Mouse (Mus musculus): ENCODE measurements around the gene Grrp1. TPM values are rescaled to one million over a fixed set of nuclear protein-coding genes. Genes with fewer than 3 reads are reported as not detected.
A peak's percentile ranks its signal among the peaks of the same experiment; 100 is the strongest.

Gene Grrp1
- polyA plus RNA-seq, 1 experiment from 2014 or later, result 6.7 TPM

DNA sequence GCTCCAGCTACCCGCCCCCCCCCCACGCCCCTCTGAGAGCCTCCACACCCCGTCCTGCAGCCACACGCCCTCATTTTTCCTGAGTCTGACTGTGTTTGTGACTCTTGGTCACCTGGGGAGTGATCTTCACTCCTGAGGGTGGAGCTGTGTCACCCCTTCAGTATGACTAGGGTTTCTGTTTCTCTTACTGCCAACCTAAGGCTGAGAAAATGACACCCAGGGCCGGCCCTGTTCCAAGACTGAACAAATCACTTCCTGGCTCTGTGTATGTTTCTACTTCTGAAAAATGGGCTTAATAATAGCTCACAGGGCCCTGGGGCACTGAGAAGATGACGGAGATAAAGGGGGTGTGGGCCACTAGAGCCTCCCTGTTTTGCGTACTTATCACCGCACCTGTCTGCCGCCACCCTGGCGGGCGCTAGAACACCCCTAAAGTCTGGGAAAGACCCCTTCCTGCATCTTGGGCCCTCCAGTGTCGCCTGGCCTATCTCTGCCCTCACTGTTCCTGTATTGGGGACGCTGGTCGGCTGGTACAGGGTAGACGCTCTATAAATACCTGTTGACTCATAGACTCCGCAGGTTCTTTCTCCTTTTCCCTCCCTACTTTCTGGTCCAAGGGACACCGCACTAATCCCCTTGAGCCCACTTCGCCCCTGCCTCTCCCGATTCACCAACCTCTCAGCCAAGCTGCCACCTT lies 16.2 kb downstream of the Grrp1 start:
- WGBS, result 14% methylated on average over 19 of the region's 19 CpGs
- H3K27me3 ChIP-seq, result peaks cover 14% of the 10 kb centered on the region
- H3K4me2 ChIP-seq (replicated peaks), result peak overlapping the region; percentile 53
- H3K9ac ChIP-seq, result 0 out of 2 replicates have a peak overlapping the region, but pooled peaks have one; percentile 13
- no peaks in the 10 kb centered on the region for H3K36me3 ChIP-seq
- no peak for ATAC-seq (ENCODE audit: insufficient number of reproducible peaks, low FRiP score, low TSS enrichment, low read depth)
- H3K4me3 ChIP-seq (replicated peaks), result peak overlapping the region; percentile 38
- peaks cover 14% of the 10 kb centered on the region for H3K4me1 ChIP-seq
- no peaks in the 10 kb centered on the region for H3K9me3 ChIP-seq (replicated peaks)
- peak overlapping the region; percentile 29; the same call in 1 of the 2 replicates for H3K27ac ChIP-seq (replicated peaks)

GRCm38 (mm10) chr4:134234876-134235275 lies 19.0 kb downstream of the Grrp1 start:
- no peak overlapping the region for H3K9ac ChIP-seq
- H3K27ac ChIP-seq (replicated peaks), result no peak overlapping the region
- H3K9me3 ChIP-seq (replicated peaks), result no peaks in the 10 kb centered on the region
- H3K4me3 ChIP-seq (replicated peaks), result no peak overlapping the region
- H3K27me3 ChIP-seq, result peaks cover 14% of the 10 kb centered on the region
- WGBS, result 74% methylated on average over 5 of the region's 5 CpGs
- peaks cover 14% of the 10 kb centered on the region for H3K4me1 ChIP-seq
- no peaks in the 10 kb centered on the region for H3K36me3 ChIP-seq
- no peak for ATAC-seq (ENCODE audit: insufficient number of reproducible peaks, low FRiP score, low TSS enrichment, low read depth)
- H3K4me2 ChIP-seq (replicated peaks), result no peak overlapping the region

- 32% methylated on average over 8 of the region's 8 CpGs for WGBS
- no peak for ATAC-seq (ENCODE audit: insufficient number of reproducible peaks, low FRiP score, low TSS enrichment, low read depth)
- Histone ChIP-seq H3K27me3 (no peaks in the 10 kb centered on the region), H3K4me3 (replicated peaks) (no peak overlapping the region), H3K36me3 (no peaks in the 10 kb centered on the region), H3K4me1 (no peaks in the 10 kb centered on the region), H3K9me3 (replicated peaks) (no peaks in the 10 kb centered on the region), H3K9ac (no peak overlapping the region), H3K4me2 (replicated peaks) (no peak overlapping the region), H3K27ac (replicated peaks) (no peak overlapping the region)
These were observed 23.5 kb downstream of the Grrp1 start for GRCm38 (mm10) chr4:134230431-134230830.

DNA sequence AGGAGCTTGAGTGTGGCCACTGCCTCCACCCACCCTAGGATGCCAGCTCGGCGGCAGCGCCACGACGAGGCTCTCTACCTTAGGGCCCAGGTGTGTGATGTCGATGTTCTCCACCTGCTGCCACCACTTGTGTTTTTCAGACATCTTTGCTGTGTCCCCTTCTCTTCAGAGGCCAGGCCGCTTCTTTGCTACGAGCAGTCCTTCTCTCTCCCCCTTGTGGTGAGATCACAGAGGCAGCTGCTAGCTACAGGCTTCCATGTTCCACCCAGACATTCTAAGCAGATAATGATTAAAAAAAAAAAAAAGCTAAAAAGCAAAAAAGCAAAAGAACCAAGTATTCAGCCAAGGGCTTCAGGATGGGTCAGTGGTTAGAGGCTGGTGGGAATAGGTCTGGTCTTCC lies 26.7 kb downstream of the Grrp1 start, which contains the start of gene Catsper4:
Catsper4 (minus strand) TSS at position 190 of the 400 bp plus-strand sequence.
- WGBS, result 69% methylated on average over 8 of the region's 8 CpGs

GRCm38 (mm10) chr4:134222793-134223600 lies 30.9 kb downstream of the Grrp1 start:
- H3K4me2 ChIP-seq (replicated peaks), result no peak overlapping the region
- no peaks in the 10 kb centered on the region for H3K4me1 ChIP-seq
- WGBS, result 56% methylated on average over 11 of the region's 11 CpGs
- no peaks in the 10 kb centered on the region for H3K9me3 ChIP-seq (replicated peaks)
- no peak overlapping the region for H3K4me3 ChIP-seq (replicated peaks)
- no peak overlapping the region for H3K9ac ChIP-seq
- H3K27me3 ChIP-seq, result no peaks in the 10 kb centered on the region
- no peaks in the 10 kb centered on the region for H3K36me3 ChIP-seq
- no peak overlapping the region for H3K27ac ChIP-seq (replicated peaks)
- no peak for ATAC-seq (ENCODE audit: insufficient number of reproducible peaks, low FRiP score, low TSS enrichment, low read depth)

More for the DNA sequence above, 26.7 kb downstream of the Grrp1 start, which contains the start of gene Catsper4:
- no peak within 1 kb of the TSS for H3K4me2 ChIP-seq (replicated peaks)
- ATAC-seq (ENCODE audit: insufficient number of reproducible peaks, low FRiP score, low TSS enrichment, low read depth), result no peak
- H3K36me3 ChIP-seq, result no peaks in the 10 kb centered on the region
- no peak within 1 kb of the TSS for H3K4me3 ChIP-seq (replicated peaks)
- H3K27me3 ChIP-seq, result no peaks in the 10 kb centered on the region
- no peak within 1 kb of the TSS for H3K27ac ChIP-seq (replicated peaks)
- no peaks in the 10 kb centered on the region for H3K9me3 ChIP-seq (replicated peaks)
- H3K4me1 ChIP-seq, result no peaks in the 10 kb centered on the region
- no peak within 1 kb of the TSS for H3K9ac ChIP-seq

DNA sequence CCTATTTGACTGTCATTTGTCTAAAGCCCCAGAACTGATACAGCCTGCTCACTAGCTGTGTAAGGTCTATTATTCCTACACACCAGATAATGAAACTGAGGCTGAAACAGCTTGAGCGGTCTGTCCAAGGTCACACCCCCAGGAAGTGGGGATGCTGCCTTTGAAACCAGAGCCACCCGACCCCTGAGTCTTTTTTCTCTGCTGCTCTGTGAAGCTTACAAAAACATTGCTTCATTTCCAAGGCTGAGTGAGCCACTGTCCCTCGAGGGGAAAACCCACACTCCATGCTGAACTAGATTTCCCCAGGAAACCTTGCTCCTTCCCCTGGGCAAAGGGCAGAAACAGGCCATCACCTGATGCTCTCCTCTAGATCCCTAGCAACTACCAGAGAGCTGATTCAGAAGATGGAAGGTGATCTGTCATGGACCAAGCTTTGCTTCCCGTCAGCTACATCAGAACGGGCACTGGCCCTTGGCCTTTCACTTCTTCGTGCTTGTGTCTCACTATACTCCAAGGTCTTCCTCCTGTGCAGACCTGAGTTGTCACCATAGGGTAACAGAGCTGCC lies 47.3 kb downstream of the Grrp1 start:
- no peak overlapping the region for H3K9ac ChIP-seq
- no peaks in the 10 kb centered on the region for H3K4me1 ChIP-seq
- H3K4me3 ChIP-seq (replicated peaks), result no peak overlapping the region
- no peak overlapping the region for H3K4me2 ChIP-seq (replicated peaks)
- H3K9me3 ChIP-seq (replicated peaks), result no peaks in the 10 kb centered on the region
- H3K36me3 ChIP-seq, result no peaks in the 10 kb centered on the region
- ATAC-seq (ENCODE audit: insufficient number of reproducible peaks, low FRiP score, low TSS enrichment, low read depth), result no peak
- 41% methylated on average over 6 of the region's 6 CpGs for WGBS
- H3K27me3 ChIP-seq, result peaks cover 3% of the 10 kb centered on the region; the same call in 1 of the 2 replicates
- H3K27ac ChIP-seq (replicated peaks), result no peak overlapping the region

GRCm38 (mm10) chr4:134203340-134203896 lies 50.5 kb downstream of the Grrp1 start:
- ATAC-seq (ENCODE audit: insufficient number of reproducible peaks, low FRiP score, low TSS enrichment, low read depth), result no peak
- no peak overlapping the region for H3K9ac ChIP-seq
- no peak overlapping the region for H3K4me2 ChIP-seq (replicated peaks)
- no peaks in the 10 kb centered on the region for H3K9me3 ChIP-seq (replicated peaks)
- H3K4me1 ChIP-seq, result no peaks in the 10 kb centered on the region
- no peaks in the 10 kb centered on the region for H3K27me3 ChIP-seq
- H3K27ac ChIP-seq (replicated peaks), result no peak overlapping the region
- H3K36me3 ChIP-seq, result no peaks in the 10 kb centered on the region
- no peak overlapping the region for H3K4me3 ChIP-seq (replicated peaks)
- WGBS, result 72% methylated on average over 17 of the region's 17 CpGs

- 95% methylated on average over 4 of the region's 4 CpGs for WGBS
These were observed 51.0 kb downstream of the Grrp1 start, which contains the start of gene Gm7534 for GRCm38 (mm10) chr4:134202904-134203303. Gene Gm7534, minus strand, starts transcription at chr4:134203004.

More at GRCm38 (mm10) chr4:134202904-134203303, 51.0 kb downstream of the Grrp1 start, which contains the start of gene Gm7534:
- H3K4me3 ChIP-seq (replicated peaks), result no peak within 1 kb of the TSS
- no peaks in the 10 kb centered on the region for H3K9me3 ChIP-seq (replicated peaks)
- no peaks in the 10 kb centered on the region for H3K27me3 ChIP-seq
- H3K4me2 ChIP-seq (replicated peaks), result no peak within 1 kb of the TSS
- no peaks in the 10 kb centered on the region for H3K36me3 ChIP-seq
- no peaks in the 10 kb centered on the region for H3K4me1 ChIP-seq
- no peak within 1 kb of the TSS for H3K27ac ChIP-seq (replicated peaks)
- H3K9ac ChIP-seq, result no peak within 1 kb of the TSS
- ATAC-seq (ENCODE audit: insufficient number of reproducible peaks, low FRiP score, low TSS enrichment, low read depth), result no peak

Other genes starting within 250 kb of the Grrp1 start
- not detected in 2 replicates for gene Lin28a, start 235.3 kb downstream of the Grrp1 start, polyA plus RNA-seq (2015; fragmentation: Nextera tagmentation; extraction: Ambion mirVana)
- gene Zfp683, start 200.3 kb downstream of the Grrp1 start, polyA plus RNA-seq (2015; fragmentation: Nextera tagmentation; extraction: Ambion mirVana), result not detected in 2 replicates
- gene Crybg2, start 193.3 kb downstream of the Grrp1 start, polyA plus RNA-seq (2015; fragmentation: Nextera tagmentation; extraction: Ambion mirVana), result 12.4 and 16.7 TPM in 2 replicates
- 17.1 and 17.9 TPM in 2 replicates for gene Cd52, start 159.0 kb downstream of the Grrp1 start, polyA plus RNA-seq (2015; fragmentation: Nextera tagmentation; extraction: Ambion mirVana)
- gene Ubxn11, start 151.5 kb downstream of the Grrp1 start, polyA plus RNA-seq (2015; fragmentation: Nextera tagmentation; extraction: Ambion mirVana), result 16.9 and 23.7 TPM in 2 replicates
- 470 and 490 TPM in 2 replicates for gene Sh3bgrl3, start 125.3 kb downstream of the Grrp1 start, polyA plus RNA-seq (2015; fragmentation: Nextera tagmentation; extraction: Ambion mirVana)
- 37.4 and 41.8 TPM in 2 replicates for gene Cep85, start 67.0 kb downstream of the Grrp1 start, polyA plus RNA-seq (2015; fragmentation: Nextera tagmentation; extraction: Ambion mirVana)
- 0.07 and 0.20 TPM in 2 replicates for gene Gm7534, start 51.1 kb downstream of the Grrp1 start, polyA plus RNA-seq (2015; fragmentation: Nextera tagmentation; extraction: Ambion mirVana)
- gene Catsper4, start 26.7 kb downstream of the Grrp1 start, polyA plus RNA-seq (2015; fragmentation: Nextera tagmentation; extraction: Ambion mirVana), result 0.19 TPM in 1 of 2 replicates, not detected in the other
- gene Cnksr1, start 15.7 kb downstream of the Grrp1 start, polyA plus RNA-seq (2015; fragmentation: Nextera tagmentation; extraction: Ambion mirVana), result 6.1 and 6.7 TPM in 2 replicates
- 0.30 and 0.33 TPM in 2 replicates for gene E130218I03Rik, start 10.4 kb downstream of the Grrp1 start, polyA plus RNA-seq (2015; fragmentation: Nextera tagmentation; extraction: Ambion mirVana)
- 16.8 and 17.2 TPM in 2 replicates for gene Zfp593, start 8.5 kb downstream of the Grrp1 start, polyA plus RNA-seq (2015; fragmentation: Nextera tagmentation; extraction: Ambion mirVana)
- gene Gm30191, start 7.2 kb downstream of the Grrp1 start, polyA plus RNA-seq (2015; fragmentation: Nextera tagmentation; extraction: Ambion mirVana), result not detected in 2 replicates
- gene Pdik1l, start 33.8 kb upstream of the Grrp1 start, polyA plus RNA-seq (2015; fragmentation: Nextera tagmentation; extraction: Ambion mirVana), result 17.6 and 19.5 TPM in 2 replicates
- gene Trim63, start 61.0 kb upstream of the Grrp1 start, polyA plus RNA-seq (2015; fragmentation: Nextera tagmentation; extraction: Ambion mirVana), result 6.3 and 9.4 TPM in 2 replicates
- 1.6 and 2.3 TPM in 2 replicates for gene Slc30a2, start 89.1 kb upstream of the Grrp1 start, polyA plus RNA-seq (2015; fragmentation: Nextera tagmentation; extraction: Ambion mirVana)
- 4.1 and 4.5 TPM in 2 replicates for gene Extl1, start 129.7 kb upstream of the Grrp1 start, polyA plus RNA-seq (2015; fragmentation: Nextera tagmentation; extraction: Ambion mirVana)
- 15.7 and 17.7 TPM in 2 replicates for gene Pafah2, start 142.2 kb upstream of the Grrp1 start, polyA plus RNA-seq (2015; fragmentation: Nextera tagmentation; extraction: Ambion mirVana)
- 1,403 and 1,438 TPM in 2 replicates for gene Stmn1, start 214.2 kb upstream of the Grrp1 start, polyA plus RNA-seq (2015; fragmentation: Nextera tagmentation; extraction: Ambion mirVana)
- 5.7 and 7.2 TPM in 2 replicates for gene Paqr7, start 242.6 kb upstream of the Grrp1 start, polyA plus RNA-seq (2015; fragmentation: Nextera tagmentation; extraction: Ambion mirVana)